In the genomic region with DNA sequence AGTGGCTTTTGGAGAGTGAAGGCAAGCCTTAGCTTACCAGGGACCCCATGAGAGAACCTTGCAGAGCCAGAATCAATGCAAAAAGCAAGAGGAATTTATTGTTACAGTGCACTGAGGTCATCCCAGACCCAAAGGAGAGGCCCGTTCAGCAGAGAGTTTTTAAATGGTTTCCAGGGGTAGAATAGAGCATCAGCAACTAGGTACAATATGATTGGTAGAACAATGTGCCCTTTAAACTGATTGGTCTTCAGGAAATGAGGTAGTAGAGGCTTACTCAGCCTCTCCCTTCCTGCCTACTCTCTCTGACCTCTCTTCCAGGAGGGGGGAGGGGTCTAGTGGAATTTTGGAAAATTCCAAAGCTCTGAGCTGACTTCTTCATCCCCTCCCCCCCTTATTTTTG, we compare ENCODE assay signal across 18 mouse cellular contexts.
"Had no signal": no experiment of that assay in that cellular context is flagged by ENCODE, and none has a peak within 500 bp of the region (broad histone marks: within the 10 kb centered on the region; RNA-seq: fewer than 3 reads in every experiment).

No protein-coding gene starts in this region.

- DNase-seq: lung, adult 18-20 months; lung, embryonic 14.5 days; lung, postnatal 10 days; lung, postnatal 4 days; retina, postnatal 1 day; right cerebral cortex, adult 18-20 months; right cerebral cortex, postnatal 25 days; right cerebral cortex, postnatal 4 days; spleen, adult 18-20 months; thymus, adult 18-20 months; thymus, postnatal 14 days; thymus, postnatal 36 days had no signal

- H3K9me3 ChIP-seq: midbrain, embryonic 10.5 days; midbrain, embryonic 13.5 days; midbrain, embryonic 15.5 days; neural tube, embryonic 13.5 days; neural tube, embryonic 15.5 days had no signal

- ATAC-seq: midbrain, embryonic 13.5 days; midbrain, embryonic 15.5 days had no signal

- H3K9ac ChIP-seq: lung, embryonic 14.5 days; midbrain, embryonic 13.5 days; midbrain, embryonic 15.5 days; neural tube, embryonic 13.5 days; neural tube, embryonic 15.5 days had no signal

- H3K27ac ChIP-seq: midbrain, embryonic 10.5 days; midbrain, embryonic 13.5 days; midbrain, embryonic 15.5 days; neural tube, embryonic 13.5 days; neural tube, embryonic 15.5 days had no signal

- H3K4me2 ChIP-seq: lung, embryonic 14.5 days; midbrain, embryonic 13.5 days; midbrain, embryonic 15.5 days; neural tube, embryonic 13.5 days; neural tube, embryonic 15.5 days had no signal

- H3K36me3 ChIP-seq: midbrain, embryonic 10.5 days; midbrain, embryonic 13.5 days; midbrain, embryonic 15.5 days; neural tube, embryonic 13.5 days; neural tube, embryonic 15.5 days had no signal

- H3K4me1 ChIP-seq: midbrain, embryonic 13.5 days; midbrain, embryonic 15.5 days had no signal

- H3K4me3 ChIP-seq: midbrain, embryonic 10.5 days; midbrain, embryonic 13.5 days; midbrain, embryonic 15.5 days; myocyte; neural tube, embryonic 13.5 days; neural tube, embryonic 15.5 days had no signal

- H3K27me3 ChIP-seq: midbrain, embryonic 13.5 days; midbrain, embryonic 15.5 days; neural tube, embryonic 13.5 days; neural tube, embryonic 15.5 days had no signal
